Mouse (Mus musculus) myocyte (in vitro differentiated cells): ENCODE measurements around the gene Ubd.

ENCODE experiments used
- MYOD1 ChIP-seq, 3 experiments: IDR thresholded peaks; one replicate each; pipeline ENCODE4 v1.6.1; 2011; ENCODE audit warnings: control low read depth in 2 of 3, low read depth in 2 of 3, mild to moderate bottlenecking in 2 of 3, moderate library complexity in 1 of 3; ENCODE audit not compliant: insufficient read length in 2 of 3, control insufficient read depth in 1 of 3
- MYOG ChIP-seq, 3 experiments: IDR thresholded peaks; one replicate each; pipeline ENCODE4 v1.6.1; 2011; ENCODE audit warnings: control low read depth in 2 of 3, low read depth in 2 of 3, mild to moderate bottlenecking in 2 of 3; ENCODE audit not compliant: insufficient read length in 2 of 3, control insufficient read depth in 1 of 3, insufficient read depth in 1 of 3
- POLR2A ChIP-seq: IDR thresholded peaks from one replicate; pipeline ENCODE4 v1.6.1; 2011; ENCODE audit warnings: low read depth, mild to moderate bottlenecking, control low read depth, moderate library complexity; ENCODE audit not compliant: insufficient read length
- POLR2AphosphoS2 ChIP-seq: IDR thresholded peaks from one replicate; pipeline ENCODE4 v1.6.1; 2011; ENCODE audit warnings: low read depth, control low read depth; ENCODE audit not compliant: insufficient read length
- TCF12 ChIP-seq: IDR thresholded peaks from one replicate; pipeline ENCODE4 v1.6.1; 2011; ENCODE audit warnings: mild to moderate bottlenecking, control low read depth; ENCODE audit not compliant: poor library complexity, insufficient read depth, severe bottlenecking
- USF1 ChIP-seq: IDR thresholded peaks from one replicate; pipeline ENCODE4 v1.6.1; 2011; ENCODE audit warnings: low read depth, mild to moderate bottlenecking, control low read depth, moderate library complexity

- TF ChIP-seq POLR2A (no peak), TCF12 (no peak), MYOG (IDR thresholded peaks at IDR 0.05; ENCODE audit: control insufficient read depth in 1 of 3, insufficient read depth in 1 of 3, insufficient read length in 2 of 3, low read depth in 2 of 3) (no peak), POLR2AphosphoS2 (no peak), USF1 (no peak), MYOD1 (IDR thresholded peaks at IDR 0.05; ENCODE audit: control insufficient read depth in 1 of 3, insufficient read length in 2 of 3, low read depth in 2 of 3) (no peak)
Observed at GRCm38 (mm10) chr17:37190711-37191110, 3.0 kb upstream of the Ubd start.
